Mouse (Mus musculus): ENCODE data around the gene Sh3d21. TPM values are rescaled to one million over a fixed set of nuclear protein-coding genes. Genes with fewer than 3 reads are reported as not detected.

The Sh3d21 gene
- polyA plus RNA-seq (2015; fragmentation: Nextera tagmentation; extraction: Ambion mirVana) = 8.6 and 10.3 TPM in 2 replicates

DNA sequence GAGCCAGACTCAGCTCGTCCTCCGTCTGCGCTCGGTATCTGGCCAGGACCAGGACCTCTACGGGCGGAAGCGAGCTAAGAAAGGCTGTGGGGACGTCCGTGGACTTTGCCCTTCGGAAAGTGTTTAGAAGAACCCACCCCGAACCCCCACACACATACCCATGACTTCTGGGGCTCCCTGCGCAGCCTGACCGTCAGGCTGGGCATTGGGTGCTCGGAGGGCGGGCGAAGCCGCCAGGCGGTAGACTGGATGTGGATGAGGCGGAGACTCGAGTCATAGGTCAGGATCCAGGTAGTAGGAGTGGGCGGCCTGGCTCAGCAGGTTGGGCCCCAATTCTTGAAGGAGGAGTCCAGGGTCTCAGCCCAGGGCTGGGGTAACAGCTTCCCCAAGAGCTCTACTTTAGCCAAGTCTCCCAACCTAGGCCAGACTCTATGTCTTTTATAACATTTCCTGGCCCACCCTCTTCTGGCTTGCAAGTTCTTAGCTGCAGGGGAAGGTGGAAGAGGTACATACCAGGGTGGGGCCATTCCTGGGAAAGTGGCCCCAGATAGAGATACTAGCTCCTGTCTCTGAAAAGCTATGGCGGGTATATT, at the start of gene Sh3d21:
TSS of gene Sh3d21 (minus strand) at position 425 of the 593 bp plus-strand sequence.
- Histone ChIP-seq H3K9me3 (no peaks in the 10 kb centered on the region), H3K36me3 (peaks cover 29% of the 10 kb centered on the region), H3K27me3 (no peaks in the 10 kb centered on the region), H3K9ac (peak within 1 kb of the TSS; percentile 81), H3K4me2 (peak within 1 kb of the TSS; percentile 88), H3K4me3 (peak within 1 kb of the TSS; percentile 54), H3K27ac (peak within 1 kb of the TSS; percentile 77), H3K4me1 (peaks cover 22% of the 10 kb centered on the region)
- ATAC-seq (ENCODE audit: insufficient number of reproducible peaks, insufficient read depth, low FRiP score, low TSS enrichment, low read depth) = peak; percentile 45; the same call in 1 of the 2 replicates
- 5% methylated on average over 22 of the region's 22 CpGs for WGBS

DNA sequence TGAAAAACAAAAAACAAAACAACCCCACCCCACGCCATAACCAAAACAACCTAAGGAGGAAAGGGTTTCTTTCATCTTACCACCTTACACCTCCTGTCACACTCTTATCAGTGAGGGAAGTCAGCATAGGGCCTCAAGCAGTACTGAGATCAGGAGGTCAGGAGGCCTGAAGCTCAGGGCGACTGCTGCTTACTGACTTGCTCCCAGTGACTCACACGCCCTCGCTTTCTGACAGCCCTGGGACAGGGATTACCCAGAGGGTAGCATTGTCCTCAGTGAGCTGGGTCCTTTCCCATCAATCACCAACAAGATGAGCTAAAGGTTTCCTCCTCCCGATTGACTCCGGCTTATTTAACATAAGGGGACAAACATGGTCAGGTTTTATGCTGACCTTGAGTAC, 43.8 kb upstream of the Sh3d21 start:
- Histone ChIP-seq H3K4me1 (peaks cover 7% of the 10 kb centered on the region; the same call in 1 of the 2 replicates), H3K9me3 (no peaks in the 10 kb centered on the region), H3K4me3 (no peak overlapping the region), H3K27me3 (no peaks in the 10 kb centered on the region), H3K4me2 (no peak overlapping the region), H3K27ac (no peak overlapping the region), H3K9ac (no peak overlapping the region), H3K36me3 (no peaks in the 10 kb centered on the region)
- ATAC-seq (ENCODE audit: insufficient number of reproducible peaks, insufficient read depth, low FRiP score, low TSS enrichment, low read depth) = no peak
- 62% methylated on average over 6 of the region's 6 CpGs for WGBS

DNA sequence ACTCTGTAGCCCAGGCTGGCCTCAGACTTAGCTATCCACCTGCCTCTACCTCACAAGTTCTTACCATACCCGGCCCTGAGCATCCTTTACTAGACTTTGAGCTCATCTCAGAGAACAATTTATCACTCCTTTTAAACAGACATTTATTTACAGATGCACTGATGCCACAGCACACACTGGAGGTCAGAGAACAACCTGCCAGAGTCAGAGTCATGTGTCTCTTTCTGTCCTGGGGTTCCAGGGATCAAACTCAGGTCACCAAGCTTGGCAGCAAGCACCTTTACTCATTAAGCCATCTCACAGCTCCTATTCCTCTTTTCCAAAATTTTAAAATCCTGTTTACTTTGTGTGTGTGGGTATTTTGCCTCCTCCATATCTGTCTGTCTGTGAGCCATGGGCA, 42.1 kb upstream of the Sh3d21 start:
- peaks cover 15% of the 10 kb centered on the region for H3K4me1 ChIP-seq
- WGBS = 68% methylated on average over 1 of the region's 1 CpGs
- no peak for ATAC-seq (ENCODE audit: insufficient number of reproducible peaks, insufficient read depth, low FRiP score, low TSS enrichment, low read depth)
- H3K9me3 ChIP-seq = no peaks in the 10 kb centered on the region
- no peak overlapping the region for H3K9ac ChIP-seq
- H3K27me3 ChIP-seq = no peaks in the 10 kb centered on the region
- no peak overlapping the region for H3K27ac ChIP-seq
- no peak overlapping the region for H3K4me3 ChIP-seq
- H3K4me2 ChIP-seq = no peak overlapping the region
- H3K36me3 ChIP-seq = no peaks in the 10 kb centered on the region

DNA sequence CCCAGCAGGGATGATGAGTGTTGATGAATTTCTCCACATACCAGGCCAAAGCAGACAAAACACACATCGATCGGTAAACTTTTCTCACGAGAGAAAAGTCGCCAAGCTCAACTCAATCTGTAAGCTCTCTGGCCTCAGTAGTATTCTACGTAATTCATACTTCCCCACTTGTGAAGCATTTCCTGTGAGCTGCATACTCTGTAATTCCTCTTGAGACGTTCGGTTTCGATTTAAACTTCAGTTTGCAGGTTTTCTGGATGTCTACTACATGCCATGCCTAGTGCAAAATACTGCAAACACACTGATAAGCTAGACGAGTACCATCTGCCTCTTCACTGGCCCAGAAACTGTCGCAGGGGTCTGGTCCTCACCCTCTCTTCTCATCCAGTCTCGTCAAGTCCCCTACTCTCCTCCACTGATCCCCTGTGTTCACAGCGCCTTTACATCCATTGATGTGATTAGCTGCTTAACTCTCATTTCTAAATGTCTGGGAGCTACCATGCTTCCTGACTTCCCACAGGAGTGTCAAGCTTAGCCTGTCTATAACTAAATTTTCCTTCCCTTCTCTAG, 41.5 kb upstream of the Sh3d21 start:
- H3K4me2 ChIP-seq = no peak overlapping the region
- H3K4me3 ChIP-seq = no peak overlapping the region
- H3K36me3 ChIP-seq = no peaks in the 10 kb centered on the region
- no peaks in the 10 kb centered on the region for H3K27me3 ChIP-seq
- H3K4me1 ChIP-seq = peaks cover 21% of the 10 kb centered on the region
- 78% methylated on average over 12 of the region's 12 CpGs for WGBS
- ATAC-seq (ENCODE audit: insufficient number of reproducible peaks, insufficient read depth, low FRiP score, low TSS enrichment, low read depth) = no peak
- H3K27ac ChIP-seq = no peak overlapping the region
- H3K9me3 ChIP-seq = no peaks in the 10 kb centered on the region
- no peak overlapping the region for H3K9ac ChIP-seq

DNA sequence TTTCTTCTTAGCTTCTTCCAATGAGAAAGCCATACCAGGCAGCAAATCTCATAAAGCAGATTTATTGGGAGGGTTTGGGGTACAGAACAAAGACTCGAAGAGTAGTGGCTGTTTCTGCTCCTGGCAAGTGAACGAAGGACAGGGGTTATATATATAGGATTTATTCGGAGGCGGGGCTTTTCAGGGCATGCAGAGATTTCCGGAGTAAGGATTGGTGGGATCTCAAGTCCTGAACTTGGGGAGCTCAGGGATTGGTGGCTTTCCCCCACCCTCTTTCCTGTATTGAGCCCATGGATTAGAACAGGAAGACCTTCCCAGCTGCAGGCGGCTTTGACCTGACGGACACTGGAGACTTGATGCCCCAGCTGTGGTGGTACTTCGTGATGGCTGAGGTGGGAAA, 40.7 kb upstream of the Sh3d21 start:
- Histone ChIP-seq H3K9me3 (no peaks in the 10 kb centered on the region), H3K4me2 (no peak overlapping the region), H3K36me3 (no peaks in the 10 kb centered on the region), H3K4me1 (peaks cover 27% of the 10 kb centered on the region), H3K9ac (no peak overlapping the region), H3K27ac (peak overlapping the region; percentile 97), H3K27me3 (no peaks in the 10 kb centered on the region), H3K4me3 (no peak overlapping the region)
- 86% methylated on average over 8 of the region's 8 CpGs for WGBS
- ATAC-seq (ENCODE audit: insufficient number of reproducible peaks, insufficient read depth, low FRiP score, low TSS enrichment, low read depth) = no peak

DNA sequence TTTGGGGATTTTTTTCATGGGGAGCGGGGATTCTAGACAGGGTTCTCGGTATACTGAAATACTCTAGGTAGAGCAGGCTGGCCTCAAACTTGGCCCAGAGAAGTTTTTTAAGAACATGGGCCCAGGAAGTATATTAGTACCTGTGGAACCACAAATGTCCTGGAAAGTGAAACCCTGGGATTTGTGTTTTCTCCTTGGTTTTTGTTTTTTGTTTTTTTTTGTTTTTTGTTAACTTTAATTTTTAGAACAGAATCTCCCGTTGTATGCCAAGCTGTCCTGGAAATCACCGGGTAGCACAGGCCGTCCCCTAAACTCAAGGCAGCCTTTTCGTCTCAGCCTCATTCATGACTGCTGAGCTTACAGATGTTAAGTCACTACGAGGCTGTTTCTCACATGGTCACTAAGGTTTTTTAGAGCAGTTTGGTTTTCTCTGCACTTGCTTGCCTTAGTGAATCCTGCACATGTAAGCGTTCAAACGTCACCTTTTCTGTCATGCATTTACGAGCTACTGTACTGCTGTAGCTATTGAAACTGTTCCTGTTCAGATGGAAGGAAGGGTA, 40.1 kb upstream of the Sh3d21 start:
- Histone ChIP-seq H3K27me3 (no peaks in the 10 kb centered on the region), H3K4me3 (peak overlapping the region; percentile 71), H3K9ac (peak overlapping the region; percentile 89), H3K4me2 (peak overlapping the region; percentile 64), H3K9me3 (no peaks in the 10 kb centered on the region), H3K4me1 (peaks cover 31% of the 10 kb centered on the region), H3K36me3 (no peaks in the 10 kb centered on the region), H3K27ac (peak overlapping the region; percentile 97)
- no peak for ATAC-seq (ENCODE audit: insufficient number of reproducible peaks, insufficient read depth, low FRiP score, low TSS enrichment, low read depth)
- 71% methylated on average over 10 of the region's 10 CpGs for WGBS

DNA sequence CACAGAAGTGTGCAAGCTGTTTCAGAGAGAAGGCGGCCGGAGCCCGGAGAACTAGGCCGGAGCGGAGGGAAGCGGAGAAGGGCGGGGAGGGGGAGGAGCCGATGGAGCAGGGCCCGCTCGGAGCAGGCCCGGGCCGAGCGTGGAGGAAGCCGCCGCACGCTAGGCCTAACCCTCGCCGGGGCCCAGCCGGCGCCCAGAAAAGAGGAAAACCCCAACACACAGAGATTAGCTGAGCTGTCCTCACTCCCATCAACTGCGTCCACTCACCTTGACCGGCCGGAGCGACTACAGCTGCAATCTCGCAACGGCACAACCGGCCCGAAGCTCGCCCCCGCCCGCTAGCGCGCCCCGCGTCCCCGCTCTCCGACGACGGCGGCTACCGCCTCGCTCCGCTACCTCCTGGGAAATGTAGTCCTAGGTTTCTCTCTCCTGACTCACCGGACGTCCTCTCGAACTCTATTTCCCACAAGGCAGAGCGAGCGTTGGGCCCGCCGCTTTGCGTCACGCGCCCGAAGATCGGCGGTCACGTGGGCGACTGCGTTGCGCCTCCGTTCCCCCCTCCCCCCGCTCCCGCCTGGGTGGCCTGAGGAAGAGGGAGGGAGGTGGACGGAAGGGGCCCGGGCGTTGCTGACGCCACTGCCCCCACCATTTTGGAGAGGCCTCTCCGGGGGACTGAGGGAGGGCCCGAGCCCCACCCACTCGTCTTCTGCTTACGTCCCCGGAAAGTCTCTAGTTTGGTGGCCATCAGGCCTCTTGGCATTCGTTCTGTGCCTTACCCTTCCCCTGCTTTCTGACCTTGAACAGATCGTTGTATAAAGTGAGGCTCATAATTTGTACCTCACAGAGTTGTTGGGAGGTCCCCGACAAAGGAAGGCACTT, 39.3 kb upstream of the Sh3d21 start, which contains the start of gene Thrap3:
TSS of gene Thrap3 (minus strand) at position 458 of the 879 bp plus-strand sequence.
- no peaks in the 10 kb centered on the region for H3K27me3 ChIP-seq
- no peaks in the 10 kb centered on the region for H3K36me3 ChIP-seq
- H3K4me3 ChIP-seq = peak within 1 kb of the TSS; percentile 71
- H3K4me2 ChIP-seq = peak within 1 kb of the TSS; percentile 78
- H3K27ac ChIP-seq = peak within 1 kb of the TSS; percentile 97
- ATAC-seq (ENCODE audit: insufficient number of reproducible peaks, insufficient read depth, low FRiP score, low TSS enrichment, low read depth) = peak; percentile 99
- peaks cover 36% of the 10 kb centered on the region for H3K4me1 ChIP-seq
- H3K9me3 ChIP-seq = no peaks in the 10 kb centered on the region
- under 1% methylated on average over 72 of the region's 75 CpGs for WGBS
- peak within 1 kb of the TSS; percentile 89 for H3K9ac ChIP-seq

DNA sequence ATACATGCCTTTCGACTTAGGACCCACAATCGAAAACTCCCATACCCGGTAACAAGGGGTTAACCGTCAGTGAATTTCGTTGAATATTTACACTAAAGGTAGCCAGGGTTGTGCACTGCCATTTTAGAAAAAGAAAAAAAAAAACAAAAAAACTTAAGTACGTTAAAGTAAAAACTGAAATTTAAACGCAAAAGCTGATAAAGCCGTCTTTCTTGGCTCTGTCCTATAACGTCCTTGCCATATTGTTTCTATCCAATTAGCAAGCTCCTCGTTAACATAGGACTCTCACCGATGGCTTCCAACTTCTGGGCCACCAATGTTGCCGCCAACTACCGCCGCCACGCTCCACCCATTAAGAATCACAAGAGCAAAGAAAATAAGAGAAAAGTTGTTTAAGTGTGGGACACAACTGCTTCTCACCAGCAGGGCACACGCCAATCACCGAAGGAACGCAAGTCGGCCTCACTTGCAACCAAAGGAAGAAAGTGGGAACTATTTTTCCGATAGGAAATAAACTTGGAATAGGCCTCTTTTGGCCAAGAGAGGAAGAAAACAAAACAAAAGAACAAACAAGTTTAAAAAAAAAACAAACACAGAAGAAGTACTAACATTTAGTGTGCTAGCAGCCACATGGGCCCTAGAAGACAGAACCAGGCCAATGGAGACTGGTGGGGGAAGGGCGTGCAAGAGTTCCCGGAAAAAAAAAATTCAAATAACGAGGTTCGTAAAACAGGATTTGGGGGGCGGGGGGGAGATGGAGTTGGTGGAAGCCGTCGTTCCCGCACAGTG, 38.4 kb upstream of the Sh3d21 start:
- peak overlapping the region; percentile 71 for H3K4me3 ChIP-seq
- H3K27me3 ChIP-seq = no peaks in the 10 kb centered on the region
- H3K9ac ChIP-seq = peak overlapping the region; percentile 89
- under 1% methylated on average over 28 of the region's 28 CpGs for WGBS
- peak overlapping the region; percentile 78 for H3K4me2 ChIP-seq
- peak overlapping the region; percentile 97 for H3K27ac ChIP-seq
- H3K9me3 ChIP-seq = no peaks in the 10 kb centered on the region
- peaks cover 37% of the 10 kb centered on the region for H3K4me1 ChIP-seq
- no peak for ATAC-seq (ENCODE audit: insufficient number of reproducible peaks, insufficient read depth, low FRiP score, low TSS enrichment, low read depth)
- no peaks in the 10 kb centered on the region for H3K36me3 ChIP-seq

DNA sequence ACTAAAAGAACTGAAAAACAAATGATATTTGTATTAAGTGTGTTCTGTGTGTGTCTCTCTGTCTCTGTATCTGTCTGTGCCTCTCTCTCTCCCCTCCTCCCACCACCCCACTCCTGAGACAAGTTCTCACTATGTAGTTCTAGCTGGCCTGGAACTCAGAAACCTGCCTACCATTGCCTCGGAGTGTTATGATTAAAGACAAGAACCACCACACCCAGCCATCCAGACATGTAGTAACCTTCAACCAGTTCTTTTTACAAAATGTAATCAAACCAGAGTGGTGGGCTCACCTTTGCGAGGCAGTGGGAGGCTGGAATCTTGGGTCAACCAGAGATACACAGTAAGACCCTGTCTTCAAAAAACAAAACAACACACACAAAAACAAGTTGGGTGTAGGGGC, 37.4 kb upstream of the Sh3d21 start:
- Histone ChIP-seq H3K27me3 (no peaks in the 10 kb centered on the region), H3K4me1 (peaks cover 37% of the 10 kb centered on the region), H3K9ac (peak overlapping the region; percentile 89), H3K27ac (no peak overlapping the region), H3K4me2 (peak overlapping the region; percentile 78), H3K4me3 (peak overlapping the region; percentile 71), H3K36me3 (0 out of 2 replicates have a peak, but pooled peaks cover 3% of the 10 kb centered on the region), H3K9me3 (no peaks in the 10 kb centered on the region)
- 52% methylated on average over 2 of the region's 2 CpGs for WGBS
- no peak for ATAC-seq (ENCODE audit: insufficient number of reproducible peaks, insufficient read depth, low FRiP score, low TSS enrichment, low read depth)

DNA sequence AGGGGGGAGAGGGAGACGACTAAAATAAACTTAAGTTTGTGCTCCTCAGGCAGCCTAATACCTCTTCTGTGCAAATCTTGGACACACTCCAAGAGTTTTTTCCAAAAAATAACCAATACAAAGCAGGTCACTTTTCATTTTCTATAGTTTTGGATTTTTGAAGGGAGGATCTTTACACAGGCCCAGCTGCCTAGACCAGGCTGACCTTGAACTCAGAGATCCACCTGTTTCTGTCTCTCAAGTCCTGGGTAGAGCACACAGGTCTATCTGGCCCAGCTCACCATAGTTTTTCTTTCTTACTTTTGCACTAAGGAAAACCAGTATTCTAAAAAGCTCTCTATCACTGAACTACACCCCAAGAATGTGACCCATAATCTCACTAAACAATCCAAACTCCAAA, 36.7 kb upstream of the Sh3d21 start:
- no peak for ATAC-seq (ENCODE audit: insufficient number of reproducible peaks, insufficient read depth, low FRiP score, low TSS enrichment, low read depth)
- Histone ChIP-seq H3K9ac (peak overlapping the region; percentile 89), H3K4me2 (peak overlapping the region; percentile 78)

More for the DNA sequence above, 36.7 kb upstream of the Sh3d21 start:
- no peaks in the 10 kb centered on the region for H3K9me3 ChIP-seq
- no peak overlapping the region; the same call in 1 of the 2 replicates for H3K27ac ChIP-seq
- H3K4me1 ChIP-seq = peaks cover 37% of the 10 kb centered on the region
- no peaks in the 10 kb centered on the region for H3K27me3 ChIP-seq
- H3K36me3 ChIP-seq = 0 out of 2 replicates have a peak, but pooled peaks cover 5% of the 10 kb centered on the region
- 26% methylated on average over 1 of the region's 1 CpGs for WGBS
- H3K4me3 ChIP-seq = peak overlapping the region; percentile 71
